Mouse (Mus musculus): ENCODE data around the gene Dnm1.
"Not testable (repeated sequence)": the region's sequence is repeated elsewhere in the genome, so short reads cannot be mapped to it uniquely, and the experiment has no call there.

The Dnm1 gene

GRCm38 (mm10) chr2:32311443-32312317 lies 41.5 kb downstream of the Dnm1 start:
- no peak for DNase-seq (ENCODE audit: inconsistent ontology term)

DNA sequence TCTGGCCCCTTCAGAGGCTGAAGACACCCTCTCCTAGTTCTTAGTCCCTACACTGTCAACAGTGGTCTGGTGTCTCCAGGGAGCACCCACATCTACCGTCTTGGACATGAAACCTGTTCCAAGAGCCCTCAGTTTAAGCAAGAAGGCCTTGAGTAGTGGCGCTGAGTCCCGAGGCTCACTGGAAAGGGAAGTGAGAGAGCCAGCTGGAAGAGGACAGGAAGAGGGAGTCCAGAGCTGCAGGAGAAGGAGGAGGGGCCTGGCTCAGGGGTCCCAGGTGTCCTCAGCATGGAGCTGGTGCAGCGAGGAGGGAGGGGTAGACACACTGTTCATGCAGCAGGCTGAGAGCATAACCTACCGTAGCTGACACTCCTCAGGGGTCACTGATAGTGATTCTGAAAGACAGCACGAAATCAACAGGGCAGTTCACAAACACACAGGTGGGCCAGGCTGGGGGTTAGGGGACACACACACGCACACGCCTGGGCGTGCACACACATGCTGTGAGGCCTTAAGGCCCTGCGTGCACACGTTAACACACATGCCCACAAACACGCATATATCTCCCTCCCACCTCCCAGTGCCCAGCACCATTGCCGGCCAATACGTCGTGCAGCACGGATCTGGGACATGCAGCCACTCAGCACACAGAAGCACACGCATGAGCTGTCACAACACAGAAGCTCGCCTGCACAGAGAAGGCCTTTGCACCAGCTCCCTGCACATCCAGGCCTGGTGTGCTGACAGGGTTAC lies 42.9 kb downstream of the Dnm1 start:
- no peak for DNase-seq (ENCODE audit: inconsistent ontology term)

- no peak for DNase-seq (ENCODE audit: inconsistent ontology term)
Measured at GRCm38 (mm10) chr2:32308870-32309568, 44.1 kb downstream of the Dnm1 start.

DNA sequence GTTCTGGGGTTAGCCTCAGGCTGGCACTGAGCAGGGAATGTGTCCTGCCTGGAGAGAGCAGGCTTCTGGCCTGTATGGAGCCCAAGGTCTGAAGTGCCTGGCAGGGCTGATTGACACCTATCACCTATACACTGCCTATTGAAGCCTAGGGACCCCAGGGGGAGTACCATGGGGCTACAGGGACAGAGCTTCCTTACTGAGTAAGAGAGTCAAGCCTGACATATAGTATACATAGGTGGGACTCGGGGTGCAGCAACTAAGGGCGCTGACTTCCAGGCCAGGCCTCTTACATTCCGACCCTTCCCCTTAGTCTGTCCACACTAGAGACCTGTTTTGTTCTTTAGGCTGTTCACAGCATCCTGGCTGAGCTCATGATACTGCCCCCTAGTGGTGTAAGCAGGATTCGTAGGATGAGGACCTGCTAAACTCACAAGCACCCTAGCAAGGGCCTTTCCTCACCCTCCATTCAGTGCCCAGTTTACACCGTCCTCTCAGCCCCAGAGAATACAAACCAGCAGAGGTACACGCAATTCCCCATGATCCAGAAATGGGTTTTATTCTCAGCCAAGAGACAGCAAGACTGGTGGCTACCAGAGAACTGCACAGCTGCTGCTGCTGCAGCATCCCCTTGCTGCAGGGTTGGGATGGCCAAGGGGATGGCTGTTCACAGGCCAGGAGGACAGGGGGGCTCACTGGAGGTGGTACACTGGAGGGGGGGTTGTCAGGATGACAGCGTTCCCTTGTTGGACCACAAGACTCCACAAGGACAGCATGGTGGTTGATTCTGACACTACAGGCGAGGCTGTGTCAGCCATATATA lies 45.0 kb downstream of the Dnm1 start:
- DNase-seq (ENCODE audit: inconsistent ontology term), result no peak

GRCm38 (mm10) chr2:32307247-32307798 lies 45.8 kb downstream of the Dnm1 start:
- DNase-seq (ENCODE audit: inconsistent ontology term), result no peak

GRCm38 (mm10) chr2:32306176-32306575 lies 47.0 kb downstream of the Dnm1 start:
- DNase-seq (ENCODE audit: inconsistent ontology term), result no peak

GRCm38 (mm10) chr2:32305668-32306067 lies 47.5 kb downstream of the Dnm1 start:
- no peak for DNase-seq (ENCODE audit: inconsistent ontology term)

- peak; percentile 16 for DNase-seq (ENCODE audit: inconsistent ontology term)
Measured at GRCm38 (mm10) chr2:32304145-32304832, 48.8 kb downstream of the Dnm1 start.

- DNase-seq (ENCODE audit: inconsistent ontology term), result no peak
Measured at GRCm38 (mm10) chr2:32302952-32303351, 50.2 kb downstream of the Dnm1 start.

DNA sequence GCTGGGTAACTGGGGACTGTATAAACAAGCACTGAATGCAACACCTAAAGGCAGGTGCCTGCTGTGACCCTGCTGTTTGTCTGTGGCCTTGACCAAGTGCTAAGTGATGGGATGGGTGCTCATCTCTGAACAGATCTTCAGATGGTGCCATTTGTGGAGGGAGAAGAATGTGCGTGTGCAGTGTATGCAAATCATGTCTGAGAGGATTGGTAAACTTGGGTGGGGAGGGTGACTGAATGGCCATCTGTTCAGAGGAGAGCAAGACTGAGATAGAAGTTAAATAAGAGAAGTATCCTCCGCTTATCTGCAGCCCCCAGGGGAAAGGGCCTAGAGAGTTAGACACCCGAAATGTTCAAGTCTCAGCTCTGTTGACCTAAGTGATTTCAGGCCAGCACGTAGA lies 53.7 kb downstream of the Dnm1 start:
- no peak for DNase-seq (ENCODE audit: inconsistent ontology term)

GRCm38 (mm10) chr2:32295842-32296241 lies 57.3 kb downstream of the Dnm1 start:
- not testable (repeated sequence) for DNase-seq (ENCODE audit: inconsistent ontology term)

DNA sequence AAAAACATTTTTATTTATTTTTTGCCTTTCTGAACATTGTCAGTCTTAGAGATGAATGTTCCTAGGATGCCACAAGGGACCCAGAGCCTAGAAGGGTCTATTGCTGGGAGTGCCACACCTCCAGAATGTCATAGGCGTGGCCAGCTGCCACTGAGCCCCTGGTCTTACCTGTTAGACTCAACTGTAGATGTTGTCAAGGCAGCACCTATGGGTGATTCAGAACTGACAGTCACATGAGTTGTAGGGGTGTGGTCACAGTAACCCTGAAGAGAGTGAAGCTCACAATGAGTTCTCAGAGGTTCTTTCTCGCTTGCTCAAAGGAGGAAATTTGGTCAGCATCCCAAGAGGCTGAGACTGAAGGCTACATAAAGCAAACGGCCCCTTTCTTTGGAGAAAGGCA lies 57.9 kb downstream of the Dnm1 start:
- DNase-seq (ENCODE audit: inconsistent ontology term), result no peak

GRCm38 (mm10) chr2:32294348-32294747 lies 58.8 kb downstream of the Dnm1 start:
- DNase-seq (ENCODE audit: inconsistent ontology term), result no peak

DNA sequence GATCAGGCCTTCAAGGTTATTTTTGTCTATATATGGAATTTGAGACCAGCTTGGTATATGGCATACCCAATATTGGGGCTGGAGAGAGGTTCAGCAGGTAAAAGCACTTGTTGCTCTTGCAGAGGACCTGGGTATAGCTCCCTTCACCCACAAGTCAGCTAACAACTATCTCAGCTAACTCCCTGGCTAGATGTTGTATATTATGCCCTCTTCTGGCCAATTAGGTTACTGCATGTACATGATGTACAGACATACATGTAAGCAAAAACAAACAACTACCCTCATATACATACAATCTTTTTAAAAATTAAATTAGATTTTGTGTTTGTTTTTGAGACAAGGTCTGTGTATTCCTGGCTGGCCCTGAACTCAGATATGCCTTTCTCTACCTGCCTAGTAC lies 63.6 kb downstream of the Dnm1 start:
- DNase-seq (ENCODE audit: inconsistent ontology term), result peak; percentile 14

DNA sequence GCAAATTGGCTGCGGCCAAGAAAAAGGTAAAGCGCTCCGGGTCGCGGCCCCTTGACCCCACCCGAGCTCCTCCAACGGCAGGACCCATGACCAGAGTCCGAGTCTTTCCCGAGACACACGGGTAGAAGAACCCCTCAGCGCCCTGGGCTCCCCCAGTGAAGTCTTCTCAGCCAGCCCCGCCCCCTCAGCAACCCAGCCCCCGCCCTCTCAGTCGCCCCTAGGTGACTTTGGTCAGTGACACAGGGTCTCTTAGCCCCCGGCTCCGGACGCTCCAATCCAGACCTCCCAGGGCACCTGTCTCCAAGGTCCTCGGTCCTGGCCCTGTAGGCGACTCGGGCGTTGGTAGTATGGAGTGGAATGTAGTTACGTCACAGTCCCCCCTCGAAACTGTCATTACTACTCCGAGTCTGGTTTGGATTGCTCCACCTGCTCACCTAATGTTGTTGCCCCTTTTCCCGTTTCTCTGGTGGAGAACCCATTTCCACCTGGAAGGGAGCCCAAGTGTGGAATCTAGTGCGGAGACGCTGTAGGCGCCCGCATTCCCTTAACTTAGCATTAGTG lies 64.7 kb downstream of the Dnm1 start:
- DNase-seq (ENCODE audit: inconsistent ontology term), result peak; percentile 61

- DNase-seq (ENCODE audit: inconsistent ontology term), result peak; percentile 100
Measured at GRCm38 (mm10) chr2:32287923-32288367, 65.2 kb downstream of the Dnm1 start, which contains the start of gene Swi5. Gene Swi5 (minus strand): TSS chr2:32288075.

DNA sequence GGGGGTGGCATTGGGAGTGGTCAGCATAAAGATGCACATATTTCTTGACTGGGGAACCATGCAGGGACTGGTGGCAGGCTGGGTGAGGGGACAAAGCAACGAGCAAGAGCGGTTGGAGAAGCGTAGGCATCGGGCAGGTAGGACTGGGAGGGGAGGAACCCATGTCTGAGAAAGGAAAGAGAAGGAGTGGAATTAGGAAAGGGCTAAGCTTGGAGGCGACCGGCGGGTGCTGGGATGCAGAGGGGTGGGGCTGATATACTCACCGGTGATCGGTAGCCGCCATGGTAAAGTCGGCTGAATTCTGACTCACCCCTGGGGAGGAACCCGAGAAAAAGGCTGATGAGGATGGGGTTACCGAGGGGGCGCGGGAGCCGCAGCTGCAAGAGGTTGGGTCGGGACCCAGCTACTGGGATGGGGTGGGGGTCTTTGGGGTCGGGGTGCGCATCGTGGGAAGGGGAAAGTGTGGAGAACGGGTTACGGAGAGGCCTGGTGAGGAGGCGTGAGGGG lies 65.8 kb downstream of the Dnm1 start, which contains the start of gene Golga2:
TSS of gene Golga2 (plus strand) at position 51 of the 507 bp plus-strand sequence.
- DNase-seq (ENCODE audit: inconsistent ontology term), result no peak

GRCm38 (mm10) chr2:32283986-32284385 lies 69.2 kb downstream of the Dnm1 start:
- DNase-seq (ENCODE audit: inconsistent ontology term), result no peak

DNA sequence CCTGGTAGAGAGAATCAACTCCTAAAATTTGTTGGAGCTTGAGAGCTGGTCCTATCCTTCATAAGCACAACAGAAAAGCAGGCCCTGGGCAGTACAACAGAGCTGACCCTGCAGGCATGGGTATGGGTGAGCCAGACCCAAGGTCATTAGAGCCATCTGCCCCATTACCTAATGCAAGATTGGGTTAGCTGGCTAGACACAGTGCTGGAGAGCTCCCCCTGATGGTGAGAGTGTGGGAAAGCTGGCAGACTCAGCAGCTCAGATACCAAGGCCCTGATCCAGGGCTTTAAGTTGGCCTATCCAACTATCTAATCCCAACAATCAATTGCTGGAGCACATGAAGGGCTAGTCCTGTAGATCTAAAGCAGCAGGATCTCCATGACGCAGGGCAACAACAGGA lies 70.4 kb downstream of the Dnm1 start:
- DNase-seq (ENCODE audit: inconsistent ontology term), result peak; percentile 24

DNA sequence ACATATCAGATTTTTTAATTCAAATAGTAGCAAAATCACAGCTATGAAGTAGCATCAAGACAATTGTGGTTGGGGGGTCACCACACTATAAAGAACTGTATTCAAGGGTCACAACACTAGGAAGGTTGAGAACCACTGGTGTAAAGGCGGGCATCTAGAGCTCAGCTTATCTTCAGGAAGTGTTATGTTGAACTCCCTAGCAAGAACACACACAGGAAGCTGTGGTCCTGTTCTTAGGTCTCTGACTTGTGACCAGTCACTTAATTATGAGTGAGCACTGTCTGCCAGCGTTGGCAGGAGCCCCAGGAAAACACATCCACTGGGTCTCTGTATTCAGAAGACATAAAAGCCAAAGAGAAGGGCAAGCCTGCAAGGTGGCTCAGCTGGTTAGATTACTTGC lies 70.8 kb downstream of the Dnm1 start:
- no peak for DNase-seq (ENCODE audit: inconsistent ontology term)

Measured in Muller cell, postnatal 12 days (primary cell).